Comparison of ENCODE assay signal across 8 mouse cellular contexts in the genomic region with DNA sequence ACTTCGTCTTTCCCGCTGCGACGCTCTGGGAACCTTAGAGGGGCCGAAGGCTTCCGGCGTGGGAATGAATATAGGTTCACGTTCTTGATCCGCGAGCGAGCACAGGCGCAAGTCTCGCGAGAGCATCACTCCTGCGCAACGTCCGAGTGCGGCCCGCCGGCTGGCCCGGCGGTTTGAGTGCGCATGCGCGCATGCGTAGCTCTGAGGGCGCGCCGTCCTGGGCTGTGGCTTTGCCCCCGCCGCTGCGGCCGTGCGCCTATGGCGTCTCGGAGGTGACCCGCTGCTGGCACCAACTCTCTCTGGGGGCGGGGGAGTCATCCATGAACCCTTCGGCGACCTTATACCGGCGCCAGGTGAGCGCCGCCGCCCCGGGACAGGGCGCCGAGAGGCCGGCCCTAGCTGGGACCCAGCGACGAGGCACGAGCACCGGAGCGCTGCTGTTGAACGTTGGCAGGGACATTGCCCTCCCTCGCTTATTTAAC. TPM values are rescaled to one million over a fixed set of nuclear protein-coding genes. Genes with fewer than 3 reads are reported as not detected.
DNase-seq lines count a peak whose midpoint lies in the region; ATAC-seq and TF ChIP-seq lines count a peak whose summit lies in the region.

TSS of gene Ccdc62 (plus strand) at position 172 of the 482 bp plus-strand sequence.

- TF ChIP-seq RAD21 in MEL (IDR thresholded peaks at IDR 0.05; ENCODE audit: low read depth, low read length) = no peak

- TF ChIP-seq POLR2A in MEL (IDR thresholded peaks at IDR 0.05; ENCODE audit: control insufficient read depth in 1 of 2, insufficient read depth in 1 of 2, low read depth in 1 of 2, low read length in 2 of 2, poor library complexity in 1 of 2) = peak; percentile 95 to 97; a peak in 3 of 4 replicates
- peak; percentile 98 for TF ChIP-seq POLR2A in cerebellum, adult 2 months (IDR thresholded peaks at IDR 0.05; ENCODE audit: borderline replicate concordance, insufficient read depth, low read length)

- peaks cover 0 to 14% of the 10 kb centered on the region in 2 experiments for H3K36me3 ChIP-seq in MEL (ENCODE audit: control insufficient read depth in 1 of 2, insufficient read depth in 2 of 2, low read length in 2 of 2)
- peaks cover 18% of the 10 kb centered on the region; the same call in 1 of the 2 replicates for H3K36me3 ChIP-seq in lung, embryonic 16.5 days (ENCODE audit: control insufficient read depth, insufficient read depth, low read length)

- peaks cover 0 to 13% of the 10 kb centered on the region in 2 experiments; a peak in 2 of 4 replicates for H3K4me1 ChIP-seq in MEL (ENCODE audit: control insufficient read depth in 1 of 2, insufficient read depth in 2 of 2, low read length in 2 of 2)
- H3K4me1 ChIP-seq in cerebellum, adult 2 months (ENCODE audit: control insufficient read depth, insufficient read depth, low read length) = no peaks in the 10 kb centered on the region
- peaks cover 4% of the 10 kb centered on the region for H3K4me1 ChIP-seq in lung, embryonic 16.5 days (replicated peaks; ENCODE audit: control insufficient read depth, insufficient read depth, low read length)

- H3K27ac ChIP-seq in MEL (ENCODE audit: control insufficient read depth, low read depth, low read length) = peak within 1 kb of the TSS; percentile 92
- H3K27ac ChIP-seq in cerebellum, adult 2 months (ENCODE audit: insufficient read depth, low read length) = peak within 1 kb of the TSS; percentile 84
- peak within 1 kb of the TSS; percentile 92 for H3K27ac ChIP-seq in lung, embryonic 16.5 days (ENCODE audit: low read length)

- H3K27me3 ChIP-seq in MEL (ENCODE audit: control insufficient read depth in 1 of 2, insufficient read depth in 2 of 2, low read length in 2 of 2) = no peaks in the 10 kb centered on the region
- no peaks in the 10 kb centered on the region for H3K27me3 ChIP-seq in cerebellum, adult 2 months (ENCODE audit: control insufficient read depth, insufficient read depth, low read length)
- no peaks in the 10 kb centered on the region for H3K27me3 ChIP-seq in lung, embryonic 16.5 days (ENCODE audit: control insufficient read depth, insufficient read depth, low read depth, low read length)

- H3K4me2 ChIP-seq in lung, embryonic 16.5 days (ENCODE audit: low read depth, low read length) = peak within 1 kb of the TSS; percentile 86

- H3K4me3 ChIP-seq in MEL (ENCODE audit: control insufficient read depth in 1 of 2, insufficient read depth in 1 of 2, low read depth in 2 of 2, low read length in 2 of 2) = peak within 1 kb of the TSS; percentile 69 to 85
- H3K4me3 ChIP-seq in cerebellum, adult 2 months (replicated peaks; ENCODE audit: insufficient read depth, low read depth, low read length) = peak within 1 kb of the TSS; percentile 71
- peak within 1 kb of the TSS; percentile 86 for H3K4me3 ChIP-seq in lung, embryonic 16.5 days (ENCODE audit: low read length)

- peak; percentile 97 for DNase-seq in MEL (ENCODE audit: low read depth, low spot score)
- DNase-seq in cerebellum, adult 2 months = peak; percentile 91 to 96
- peak; percentile 99 for DNase-seq in forelimb bud, embryonic 11.5 days (ENCODE audit: low read depth, low spot score)
- peak; percentile 48 for DNase-seq in layer of hippocampus, adult 9-10 months (ENCODE audit: low spot score)
- DNase-seq in ovary, postnatal 10 days (ENCODE audit: low spot score) = peak; percentile 78
- peak; percentile 84 to 91 for DNase-seq in thymus, postnatal 10 days (ENCODE audit: low spot score in 2 of 2)

- H3K79me2 ChIP-seq in MEL (ENCODE audit: control insufficient read depth, insufficient read depth, low read length, poor library complexity) = peaks cover 9% of the 10 kb centered on the region

- ATAC-seq in hematopoietic stem cell, adult 5-6 weeks (replicated peaks in 1 of 2; ENCODE audit: insufficient read depth in 1 of 2, low FRiP score in 2 of 2, low TSS enrichment in 1 of 2, low read depth in 1 of 2, poor library complexity in 2 of 2, severe bottlenecking in 2 of 2) = peak; percentile 90 to 94
- peak; percentile 99 for ATAC-seq in lung, embryonic 16.5 days (ENCODE audit: low read depth)

- TF ChIP-seq EP300 in MEL (IDR thresholded peaks at IDR 0.05; ENCODE audit: low read depth in 1 of 2, low read length in 2 of 2) = 0 out of 4 replicates have a peak, but pooled peaks of 1 of the 2 experiments have one; percentile 12

- peak within 1 kb of the TSS; percentile 99 for H3K9ac ChIP-seq in MEL (ENCODE audit: control insufficient read depth, low read depth, low read length, poor library complexity, severe bottlenecking)
- peak within 1 kb of the TSS; percentile 99 for H3K9ac ChIP-seq in lung, embryonic 16.5 days (ENCODE audit: low read length)

- TF ChIP-seq CTCF in MEL (IDR thresholded peaks at IDR 0.05 in 2 of 3, conservative IDR thresholded peaks at IDR 0.05 in 1 of 3; ENCODE audit: control insufficient read depth in 1 of 3, insufficient read depth in 1 of 3, low read depth in 2 of 3, low read length in 3 of 3, poor library complexity in 1 of 3, severe bottlenecking in 1 of 3) = no peak
- no peak for TF ChIP-seq CTCF in cerebellum, adult 2 months (IDR thresholded peaks at IDR 0.05; ENCODE audit: borderline replicate concordance, insufficient read depth, low read depth, low read length)

- WGBS in cerebellum, adult 2 months = under 1% methylated on average over 56 of the region's 56 CpGs
- WGBS in lung, embryonic 16.5 days = under 1% methylated on average over 56 of the region's 56 CpGs

- no peaks in the 10 kb centered on the region for H3K9me3 ChIP-seq in MEL (replicated peaks; ENCODE audit: insufficient read depth, low read length)
- H3K9me3 ChIP-seq in lung, embryonic 16.5 days (ENCODE audit: control insufficient read depth, low read length) = no peaks in the 10 kb centered on the region

TF ChIP-seq in MEL, 35 proteins besides CTCF, POLR2A, EP300 and RAD21 (continues in another document):
- TF ChIP-seq TBP (IDR thresholded peaks at IDR 0.05; ENCODE audit: low read depth, low read length) (peak; percentile 54; the same call in 1 of the 2 replicates), SMC3 (IDR thresholded peaks at IDR 0.05; ENCODE audit: low read depth, low read length) (no peak), UBTF (IDR thresholded peaks at IDR 0.05; ENCODE audit: borderline replicate concordance, insufficient read depth, low read depth, low read length) (no peak), POLR2AphosphoS2 (IDR thresholded peaks at IDR 0.05; ENCODE audit: low read length) (peak; percentile 98), HCFC1 (IDR thresholded peaks at IDR 0.05; ENCODE audit: low read depth, low read length) (peak; percentile 83), MAFK (IDR thresholded peaks at IDR 0.05; ENCODE audit: borderline replicate concordance, low read depth, low read length) (no peak), MAZ (IDR thresholded peaks at IDR 0.05; ENCODE audit: low read depth, low read length) (peak; percentile 69; the same call in 1 of the 2 replicates), ZMIZ1 (IDR thresholded peaks at IDR 0.05; ENCODE audit: low read depth, low read length) (peak; percentile 97), ELF1 (IDR thresholded peaks at IDR 0.05; ENCODE audit: low read depth, low read length) (peak; percentile 32; the same call in 1 of the 2 replicates), NRF1 (IDR thresholded peaks at IDR 0.05; ENCODE audit: insufficient read depth, low read depth, low read length, poor library complexity, severe bottlenecking) (peak; percentile 88), CHD2 (IDR thresholded peaks at IDR 0.05; ENCODE audit: low read length) (peak; percentile 96), RCOR1 (IDR thresholded peaks at IDR 0.05; ENCODE audit: low read depth, low read length) (no peak), KAT2A (conservative IDR thresholded peaks at IDR 0.05; ENCODE audit: low read depth, low read length) (no peak), USF2 (IDR thresholded peaks at IDR 0.05; ENCODE audit: borderline replicate concordance in 1 of 2, insufficient read depth in 1 of 2, low read depth in 1 of 2, low read length in 2 of 2) (no peak), MAX (IDR thresholded peaks at IDR 0.05; ENCODE audit: low read length) (peak; percentile 78; the same call in 1 of the 2 replicates), NELFE (IDR thresholded peaks at IDR 0.05; ENCODE audit: low read depth, low read length) (peak; percentile 99), GATA1 (IDR thresholded peaks at IDR 0.05; ENCODE audit: low read depth, low read length) (no peak), E2F4 (IDR thresholded peaks at IDR 0.05; ENCODE audit: borderline replicate concordance, low read depth, low read length) (no peak), BHLHE40 (IDR thresholded peaks at IDR 0.05; ENCODE audit: borderline replicate concordance, low read depth, low read length) (no peak), ETS1 (IDR thresholded peaks at IDR 0.05; ENCODE audit: low read depth, low read length) (peak; percentile 24; the same call in 1 of the 2 replicates), ZNF384 (IDR thresholded peaks at IDR 0.05; ENCODE audit: low read depth, low read length) (no peak), USF1 (IDR thresholded peaks at IDR 0.05; ENCODE audit: low read depth, low read length) (no peak), MXI1 (IDR thresholded peaks at IDR 0.05; ENCODE audit: low read depth, low read length) (peak; percentile 71), ZKSCAN1 (IDR thresholded peaks at IDR 0.05; ENCODE audit: low read depth, low read length) (no peak), TCF12 (IDR thresholded peaks at IDR 0.05; ENCODE audit: low read depth, low read length) (peak; percentile 53; the same call in 1 of the 2 replicates), ZC3H11A (IDR thresholded peaks at IDR 0.05; ENCODE audit: low read depth, low read length) (no peak), MYC (IDR thresholded peaks at IDR 0.05; ENCODE audit: low read depth, low read length) (0 out of 2 replicates have a peak, but pooled peaks have one; percentile 30), POLR2AphosphoS5 (IDR thresholded peaks at IDR 0.05; ENCODE audit: borderline replicate concordance, low read depth, low read length) (0 out of 2 replicates have a peak, but pooled peaks have one; percentile 74), SIN3A (IDR thresholded peaks at IDR 0.05; ENCODE audit: low read length) (peak; percentile 57), JUND (IDR thresholded peaks at IDR 0.05; ENCODE audit: low read depth, low read length) (no peak), MEF2A (IDR thresholded peaks at IDR 0.05; ENCODE audit: extremely low read depth, insufficient replicate concordance, low read depth, low read length, poor library complexity, severe bottlenecking) (no peak)

RNA-seq across cellular contexts. Expression of gene Ccdc62, which starts in this region (rescaled TPM):
- 7.5 and 8.5 TPM in 2 replicates for total RNA-seq in MEL (2012; rRNA removed)
- polyA plus RNA-seq in MEL (2012; ENCODE audit: insufficient read depth in 1 of 2, insufficient read length in 2 of 2, low read depth in 1 of 2, low replicate concordance in 2 of 2, missing spikeins in 1 of 2) = 10 to 100 TPM in 1 of 2 experiments, not detected in 1; 13.4 TPM
- 4.6 and 5.8 TPM in 2 replicates for polyA plus RNA-seq in cerebellum, adult 2 months (2012; rRNA removed)
- 4.9 and 6.2 TPM in 2 replicates for total RNA-seq in hematopoietic stem cell, adult 5-6 weeks (2017)
- polyA plus RNA-seq in lung, embryonic 16.5 days (2015; fragmentation: Nextera tagmentation; extraction: Ambion mirVana) = 7.7 and 8.0 TPM in 2 replicates

Comparison
In these comparisons a context has a peak if more than half of its experiments do, and no peak if none do; other contexts are left out.
1. Peak in every context shown above with its lines: DNase-seq, ATAC-seq, H3K4me3 ChIP-seq and H3K27ac ChIP-seq.
2. DNase-seq: peak in every context shown above with its lines; median percentile 99 in forelimb bud, embryonic 11.5 days; 97 in MEL; 94 in cerebellum, adult 2 months; 88 in thymus, postnatal 10 days; 78 in ovary, postnatal 10 days; 48 in layer of hippocampus, adult 9-10 months.